ENCODE assay signal across 8 mouse cellular contexts in the genomic region with DNA sequence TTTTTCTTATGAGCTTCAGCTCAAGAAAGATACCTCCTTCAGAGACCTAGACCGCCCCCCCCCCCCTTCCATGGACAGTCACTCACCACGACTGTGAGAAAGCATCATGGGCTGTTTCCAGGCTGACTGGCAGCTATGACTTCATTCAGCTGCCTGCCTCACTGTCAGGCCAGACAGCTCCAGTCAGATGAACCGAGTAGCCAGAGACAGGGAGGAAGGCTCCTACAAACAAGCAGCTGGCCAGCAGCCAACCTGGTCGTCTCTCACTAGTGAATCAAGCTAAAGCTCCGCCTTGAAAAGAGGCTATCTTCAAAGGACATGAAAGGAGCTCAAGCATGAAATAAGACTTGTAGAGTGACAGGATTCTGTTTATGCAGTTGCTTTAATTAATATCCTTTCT.
DNase-seq lines count a peak whose midpoint lies in the region; ATAC-seq lines count a peak whose summit lies in the region.

No protein-coding gene starts in this region.

- no peak overlapping the region for H3K4me2 ChIP-seq in intestine, embryonic 16.5 days (ENCODE audit: low read depth, low read length)
- no peak overlapping the region for H3K4me2 ChIP-seq in intestine, embryonic 15.5 days (replicated peaks)
- no peak overlapping the region for H3K4me2 ChIP-seq in forebrain, embryonic 15.5 days (replicated peaks)
- no peak overlapping the region for H3K4me2 ChIP-seq in neural tube, embryonic 14.5 days (ENCODE audit: low read depth, low read length)

- no peaks in the 10 kb centered on the region for H3K36me3 ChIP-seq in intestine, embryonic 16.5 days (ENCODE audit: control insufficient read depth, insufficient read depth, low read length)
- H3K36me3 ChIP-seq in intestine, embryonic 15.5 days, result no peaks in the 10 kb centered on the region
- no peaks in the 10 kb centered on the region for H3K36me3 ChIP-seq in forebrain, embryonic 15.5 days
- H3K36me3 ChIP-seq in neural tube, embryonic 14.5 days (ENCODE audit: control insufficient read depth, insufficient read depth, low read length), result no peaks in the 10 kb centered on the region

- no peaks in the 10 kb centered on the region for H3K9me3 ChIP-seq in intestine, embryonic 16.5 days (ENCODE audit: control insufficient read depth, low read length)
- H3K9me3 ChIP-seq in intestine, embryonic 15.5 days, result no peaks in the 10 kb centered on the region
- H3K9me3 ChIP-seq in forebrain, embryonic 15.5 days, result no peaks in the 10 kb centered on the region
- no peaks in the 10 kb centered on the region for H3K9me3 ChIP-seq in neural tube, embryonic 14.5 days (ENCODE audit: control insufficient read depth, low read length)

- 0 out of 2 replicates have a peak, but pooled peaks have one; percentile 50 for ATAC-seq in intestine, embryonic 16.5 days
- ATAC-seq in intestine, embryonic 15.5 days, result no peak
- peak; percentile 86 for ATAC-seq in forebrain, embryonic 15.5 days (replicated peaks)
- ATAC-seq in neural tube, embryonic 14.5 days (ENCODE audit: low read depth), result peak; percentile 71; the same call in 1 of the 2 replicates

- 35% methylated on average over 5 of the region's 5 CpGs for WGBS in intestine, embryonic 16.5 days
- WGBS in intestine, embryonic 15.5 days, result 32% methylated on average over 5 of the region's 5 CpGs
- 29% methylated on average over 5 of the region's 5 CpGs for WGBS in forebrain, embryonic 15.5 days
- 30% methylated on average over 5 of the region's 5 CpGs for WGBS in neural tube, embryonic 14.5 days

- H3K27ac ChIP-seq in intestine, embryonic 16.5 days (ENCODE audit: low read length), result no peak overlapping the region
- no peak overlapping the region for H3K27ac ChIP-seq in intestine, embryonic 15.5 days
- H3K27ac ChIP-seq in forebrain, embryonic 15.5 days (replicated peaks), result no peak overlapping the region
- no peak overlapping the region for H3K27ac ChIP-seq in neural tube, embryonic 14.5 days (ENCODE audit: low read depth, low read length)

- H3K27me3 ChIP-seq in intestine, embryonic 16.5 days (replicated peaks; ENCODE audit: control insufficient read depth, insufficient read depth, low read length), result no peaks in the 10 kb centered on the region
- H3K27me3 ChIP-seq in intestine, embryonic 15.5 days (replicated peaks), result no peaks in the 10 kb centered on the region
- no peaks in the 10 kb centered on the region for H3K27me3 ChIP-seq in forebrain, embryonic 15.5 days
- no peaks in the 10 kb centered on the region for H3K27me3 ChIP-seq in neural tube, embryonic 14.5 days (ENCODE audit: control insufficient read depth, insufficient read depth, low read length)

- no peak overlapping the region for H3K9ac ChIP-seq in intestine, embryonic 16.5 days (ENCODE audit: low read depth, low read length)
- H3K9ac ChIP-seq in intestine, embryonic 15.5 days, result no peak overlapping the region
- H3K9ac ChIP-seq in forebrain, embryonic 15.5 days (replicated peaks), result no peak overlapping the region
- H3K9ac ChIP-seq in neural tube, embryonic 14.5 days (replicated peaks; ENCODE audit: low read depth, low read length), result no peak overlapping the region

- no peaks in the 10 kb centered on the region for H3K4me1 ChIP-seq in intestine, embryonic 16.5 days (ENCODE audit: control insufficient read depth, insufficient read depth, low read length)
- H3K4me1 ChIP-seq in intestine, embryonic 15.5 days (replicated peaks), result no peaks in the 10 kb centered on the region
- no peaks in the 10 kb centered on the region for H3K4me1 ChIP-seq in forebrain, embryonic 15.5 days
- no peaks in the 10 kb centered on the region for H3K4me1 ChIP-seq in neural tube, embryonic 14.5 days (ENCODE audit: control insufficient read depth, insufficient read depth, low read length)

- peak; percentile 69 for DNase-seq in adrenal gland, adult 2 months
- DNase-seq in kidney, postnatal 25 days, result peak; percentile 81 to 83
- DNase-seq in spleen, postnatal 4 days (ENCODE audit: low spot score in 2 of 2), result no peak
- no peak for DNase-seq in cerebellum, adult 8-10 months

- H3K4me3 ChIP-seq in intestine, embryonic 16.5 days (ENCODE audit: low read length), result no peak overlapping the region
- no peak overlapping the region for H3K4me3 ChIP-seq in intestine, embryonic 15.5 days (replicated peaks)
- no peak overlapping the region for H3K4me3 ChIP-seq in forebrain, embryonic 15.5 days
- no peak overlapping the region for H3K4me3 ChIP-seq in neural tube, embryonic 14.5 days (ENCODE audit: low read depth, low read length)

Comparison
In these comparisons a context has a peak if more than half of its experiments do, and no peak if none do; other contexts are left out.
1. DNase-seq: peak in adrenal gland, adult 2 months (single experiment) and kidney, postnatal 25 days (2 of 2); none in spleen, postnatal 4 days (0 of 2) and cerebellum, adult 8-10 months (single experiment).